Mouse (Mus musculus): ENCODE results near the gene 6030458C11Rik.

Gene 6030458C11Rik

GRCm38 (mm10) chr15:12824197-12824952 is at the start of gene 6030458C11Rik, which contains the start of gene Drosha:
6030458C11Rik (minus strand) TSS chr15:12824649.
Drosha (plus strand) TSS chr15:12824815.
- in situ Hi-C loops (cut with MboI, MseI) = no loop called here

GRCm38 (mm10) chr15:12867269-12867668 is 42.8 kb upstream of the 6030458C11Rik start:
- in situ Hi-C loops (cut with MboI, MseI) = no loop called here

- in situ Hi-C loops (cut with MboI, MseI) = no loop called here
Measured at GRCm38 (mm10) chr15:12865595-12866314, 41.3 kb upstream of the 6030458C11Rik start.

- in situ Hi-C loops (cut with MboI, MseI) = no loop called here
Measured at GRCm38 (mm10) chr15:12863669-12864068, 39.2 kb upstream of the 6030458C11Rik start.

- in situ Hi-C loops (cut with MboI, MseI) = no loop called here
Measured at GRCm38 (mm10) chr15:12862061-12862460, 37.6 kb upstream of the 6030458C11Rik start.

GRCm38 (mm10) chr15:12858645-12859044 is 34.2 kb upstream of the 6030458C11Rik start:
- in situ Hi-C loops (cut with MboI, MseI) = no loop called here

GRCm38 (mm10) chr15:12857840-12858516 is 33.5 kb upstream of the 6030458C11Rik start:
- in situ Hi-C loops (cut with MboI, MseI) = no loop called here

- in situ Hi-C loops (cut with MboI, MseI) = no loop called here
Measured at GRCm38 (mm10) chr15:12856780-12857179, 32.3 kb upstream of the 6030458C11Rik start.

GRCm38 (mm10) chr15:12853471-12853870 is 29.0 kb upstream of the 6030458C11Rik start:
- in situ Hi-C loops (cut with MboI, MseI) = no loop called here

- in situ Hi-C loops (cut with MboI, MseI) = loop anchor here (25.0 kb wide), 2 partner anchors 862 to 1462 kb away; partner anchors contain the start of genes Sub1 and Tars
Measured at GRCm38 (mm10) chr15:12849373-12849772, 24.9 kb upstream of the 6030458C11Rik start.

GRCm38 (mm10) chr15:12848196-12848975 is 23.9 kb upstream of the 6030458C11Rik start:
- in situ Hi-C loops (cut with MboI, MseI) = loop anchor here (25.0 kb wide), 2 partner anchors 861 to 1461 kb away; partner anchors contain the start of genes Sub1 and Tars

GRCm38 (mm10) chr15:12842833-12843232 is 18.4 kb upstream of the 6030458C11Rik start:
- in situ Hi-C loops (cut with MboI, MseI) = loop anchor here (25.0 kb wide), 2 partner anchors 856 to 1456 kb away; partner anchors contain the start of genes Sub1 and Tars

GRCm38 (mm10) chr15:12840737-12841136 is 16.3 kb upstream of the 6030458C11Rik start:
- in situ Hi-C loops (cut with MboI, MseI) = loop anchor here (25.0 kb wide), 2 partner anchors 853 to 1453 kb away; partner anchors contain the start of genes Sub1 and Tars

- in situ Hi-C loops (cut with MboI, MseI) = loop anchor here (25.0 kb wide), 2 partner anchors 847 to 1447 kb away; partner anchors contain the start of genes Sub1 and Tars
Measured at GRCm38 (mm10) chr15:12834231-12834630, 9.8 kb upstream of the 6030458C11Rik start.

- in situ Hi-C loops (cut with MboI, MseI) = loop anchor here (25.0 kb wide), 2 partner anchors 846 to 1446 kb away; partner anchors contain the start of genes Sub1 and Tars
Measured at GRCm38 (mm10) chr15:12833385-12833784, 8.9 kb upstream of the 6030458C11Rik start.

- in situ Hi-C loops (cut with MboI, MseI) = loop anchor here (25.0 kb wide), 2 partner anchors 845 to 1445 kb away; partner anchors contain the start of genes Sub1 and Tars
Measured at GRCm38 (mm10) chr15:12832599-12832998, 8.2 kb upstream of the 6030458C11Rik start.

- in situ Hi-C loops (cut with MboI, MseI) = loop anchor here (25.0 kb wide), 2 partner anchors 843 to 1443 kb away; partner anchors contain the start of genes Sub1 and Tars
Measured at GRCm38 (mm10) chr15:12829878-12830277, 5.4 kb upstream of the 6030458C11Rik start.

- in situ Hi-C loops (cut with MboI, MseI) = loop anchor here (25.0 kb wide), 2 partner anchors 838 to 1438 kb away; partner anchors contain the start of genes Sub1 and Tars
Measured at GRCm38 (mm10) chr15:12825408-12825807, 959 bp upstream of the 6030458C11Rik start.

- in situ Hi-C loops (cut with MboI, MseI) = loop anchor here (25.0 kb wide), 2 partner anchors 838 to 1438 kb away; partner anchors contain the start of genes Sub1 and Tars
Measured at GRCm38 (mm10) chr15:12824965-12825364, 516 bp upstream of the 6030458C11Rik start.

- in situ Hi-C loops (cut with MboI, MseI) = no loop called here
Measured at GRCm38 (mm10) chr15:12823455-12824119, 862 bp downstream of the 6030458C11Rik start.

Measured in regulatory T cell (primary cell).